Mouse (Mus musculus) neural tube, embryonic 11.5 days (tissue): ENCODE measurements around the gene Rxfp1. TPM values are rescaled to one million over a fixed set of nuclear protein-coding genes. Genes with fewer than 3 reads are reported as not detected.

Experiments used
- polyA plus RNA-seq: library from polyadenylated mRNA; unstranded; fragments of >200 nt; fragmentation: Nextera tagmentation; extraction: Ambion mirVana; gene quantifications from 2 replicates; pipeline ENCODE4 v1.2.1, GENCODE M21; 2014

The Rxfp1 gene
- polyA plus RNA-seq, 1 experiment from 2014 or later, result 0.04 TPM

Other genes with a start within 250 kb of the Rxfp1 start
- gene Fnip2, start 170.1 kb downstream of the Rxfp1 start, polyA plus RNA-seq, result 7.2 and 7.4 TPM in 2 replicates
- gene Ppid, start 146.5 kb downstream of the Rxfp1 start, polyA plus RNA-seq, result 208 and 209 TPM in 2 replicates
- gene 4930579G24Rik, start 108.8 kb downstream of the Rxfp1 start, polyA plus RNA-seq, result 21.5 and 25.3 TPM in 2 replicates
- 54.4 and 56.1 TPM in 2 replicates for gene Etfdh, start 108.4 kb downstream of the Rxfp1 start, polyA plus RNA-seq
- gene Tmem144, start 114.9 kb upstream of the Rxfp1 start, polyA plus RNA-seq, result 2.9 TPM in 2 replicates
- 5.5 and 8.7 TPM in 2 replicates for gene Fam198b, start 146.7 kb upstream of the Rxfp1 start, polyA plus RNA-seq